Mouse (Mus musculus): ENCODE results near the gene Scgb2b7.
"Not testable (repeated sequence)": the region's sequence is repeated elsewhere in the genome, so short reads cannot be mapped to it uniquely, and the experiment has no call there.

Gene Scgb2b7

DNA sequence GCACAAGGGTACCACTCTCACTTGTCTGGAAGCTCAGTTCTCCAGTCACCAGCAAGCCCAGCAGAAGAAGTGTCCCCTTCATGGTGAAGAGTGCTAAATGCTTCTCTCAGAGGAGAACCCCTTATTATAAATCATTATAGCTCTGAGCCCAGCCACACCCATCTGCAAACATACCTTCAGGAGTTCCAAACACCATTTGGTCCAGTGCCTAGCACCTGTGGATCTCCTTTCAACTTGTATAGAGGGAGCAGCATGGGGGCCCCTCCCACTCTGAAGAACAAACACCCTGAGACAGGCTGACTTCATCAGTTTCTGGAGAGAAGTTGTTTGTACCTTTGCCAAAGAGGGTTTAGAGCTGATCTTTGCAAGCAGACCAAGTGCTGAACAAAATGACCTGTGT is at the start of gene Scgb2b7:
Gene Scgb2b7, minus strand, starts transcription at position 101 of the 400 bp plus-strand sequence.
- ATAC-seq (ENCODE audit: low TSS enrichment): not testable (repeated sequence)

GRCm38 (mm10) chr7:31712365-31712764 is 6.8 kb upstream of the Scgb2b7 start, which contains the start of gene Scgb1b7:
TSS of gene Scgb1b7 (plus strand) at chr7:31712665.
- ATAC-seq (ENCODE audit: low TSS enrichment): not testable (repeated sequence)
